Comparison of ENCODE assay signal across 17 mouse cellular contexts in genomic region chr17:66503466-66503865, GRCm38 (mm10). TPM values are rescaled to one million over a fixed set of nuclear protein-coding genes. Genes with fewer than 3 reads are reported as not detected.
DNase-seq lines count a peak whose midpoint lies in the region; ATAC-seq lines count a peak whose summit lies in the region.
"Had no signal": no experiment of that assay in that cellular context is flagged by ENCODE, and none has a peak within 500 bp of the region (broad histone marks: within the 10 kb centered on the region; RNA-seq: fewer than 3 reads in every experiment).

No protein-coding gene starts in this region.

- ATAC-seq in cerebellum, adult (ENCODE audit: insufficient number of reproducible peaks, low FRiP score, low TSS enrichment) = no peak
- no peak for ATAC-seq in heart, embryonic 13.5 days (ENCODE audit: extremely low read depth, insufficient number of reproducible peaks, low FRiP score, low TSS enrichment)
- ATAC-seq in midbrain, embryonic 14.5 days (ENCODE audit: low FRiP score, low TSS enrichment) = no peak

- H3K36me3 ChIP-seq in heart, embryonic 13.5 days = peaks cover 75% of the 10 kb centered on the region
- peaks cover 53% of the 10 kb centered on the region for H3K36me3 ChIP-seq in midbrain, embryonic 14.5 days (ENCODE audit: control insufficient read depth, insufficient read depth, low read length)
- H3K36me3 ChIP-seq in midbrain, embryonic 10.5 days = peaks cover 80% of the 10 kb centered on the region

- H3K27me3 ChIP-seq in heart, embryonic 13.5 days (replicated peaks) = no peaks in the 10 kb centered on the region
- no peaks in the 10 kb centered on the region for H3K27me3 ChIP-seq in midbrain, embryonic 14.5 days (ENCODE audit: control insufficient read depth, insufficient read depth, low read length)
- H3K27me3 ChIP-seq in midbrain, embryonic 10.5 days (ENCODE audit: low read depth, poor library complexity, severe bottlenecking) = no peaks in the 10 kb centered on the region
- H3K27me3 ChIP-seq: embryonic facial prominence, embryonic 15.5 days; forebrain, embryonic 12.5 days; hindbrain, embryonic 15.5 days; limb, embryonic 15.5 days had no signal

- H3K4me1 ChIP-seq in heart, embryonic 13.5 days = peaks cover 35% of the 10 kb centered on the region
- H3K4me1 ChIP-seq in midbrain, embryonic 14.5 days (ENCODE audit: control insufficient read depth, insufficient read depth, low read length) = no peaks in the 10 kb centered on the region
- no peaks in the 10 kb centered on the region for H3K4me1 ChIP-seq in midbrain, embryonic 10.5 days
- H3K4me1 ChIP-seq: forebrain, embryonic 12.5 days; limb, embryonic 15.5 days had no signal

- H3K4me3 ChIP-seq in heart, embryonic 13.5 days = no peak overlapping the region
- H3K4me3 ChIP-seq in midbrain, embryonic 14.5 days (replicated peaks; ENCODE audit: low read depth, low read length) = no peak overlapping the region
- no peak overlapping the region for H3K4me3 ChIP-seq in midbrain, embryonic 10.5 days
- H3K4me3 ChIP-seq: embryonic facial prominence, embryonic 15.5 days; forebrain, embryonic 12.5 days; hindbrain, embryonic 15.5 days; limb, embryonic 15.5 days had no signal

- H3K27ac ChIP-seq in heart, embryonic 13.5 days (replicated peaks) = peak overlapping the region; percentile 28; the same call in 1 of the 2 replicates
- H3K27ac ChIP-seq in midbrain, embryonic 14.5 days (replicated peaks; ENCODE audit: low read depth, low read length) = no peak overlapping the region
- H3K27ac ChIP-seq in midbrain, embryonic 10.5 days (replicated peaks) = no peak overlapping the region
- H3K27ac ChIP-seq: embryonic facial prominence, embryonic 15.5 days; forebrain, embryonic 12.5 days; hindbrain, embryonic 15.5 days; limb, embryonic 15.5 days had no signal

- 75% methylated on average over 9 of the region's 9 CpGs for WGBS in heart, embryonic 13.5 days
- 85% methylated on average over 9 of the region's 9 CpGs for WGBS in midbrain, embryonic 14.5 days
- WGBS in midbrain, embryonic 10.5 days = 91% methylated on average over 9 of the region's 9 CpGs

- H3K9ac ChIP-seq in heart, embryonic 13.5 days = no peak overlapping the region
- H3K9ac ChIP-seq in midbrain, embryonic 14.5 days (replicated peaks; ENCODE audit: low read length) = no peak overlapping the region
- H3K9ac ChIP-seq: embryonic facial prominence, embryonic 15.5 days; forebrain, embryonic 12.5 days; hindbrain, embryonic 15.5 days; limb, embryonic 15.5 days had no signal

- H3K4me2 ChIP-seq in heart, embryonic 13.5 days = no peak overlapping the region
- H3K4me2 ChIP-seq in midbrain, embryonic 14.5 days (ENCODE audit: low read length) = no peak overlapping the region
- H3K4me2 ChIP-seq: embryonic facial prominence, embryonic 15.5 days; forebrain, embryonic 12.5 days; hindbrain, embryonic 15.5 days; limb, embryonic 15.5 days had no signal

- H3K9me3 ChIP-seq in heart, embryonic 13.5 days = no peaks in the 10 kb centered on the region
- no peaks in the 10 kb centered on the region for H3K9me3 ChIP-seq in midbrain, embryonic 14.5 days (ENCODE audit: control insufficient read depth, low read length)
- H3K9me3 ChIP-seq in midbrain, embryonic 10.5 days (replicated peaks) = no peaks in the 10 kb centered on the region
- H3K9me3 ChIP-seq: embryonic facial prominence, embryonic 15.5 days; forebrain, embryonic 12.5 days; hindbrain, embryonic 15.5 days; limb, embryonic 15.5 days had no signal

- DNase-seq in cerebellum, postnatal 10 days = peak; percentile 81 to 88
- no peak for DNase-seq in heart, adult 8-10 months (ENCODE audit: low spot score)
- peak; percentile 21 for DNase-seq in midbrain, embryonic 14.5 days
- DNase-seq in midbrain, embryonic 10.5 days (ENCODE audit: low spot score) = no peak
- DNase-seq in heart, postnatal 4 days = peak; percentile 56
- DNase-seq in adrenal gland, postnatal 4 days (ENCODE audit: low spot score in 2 of 2) = no peak
- DNase-seq: adrenal gland, postnatal 25 days; embryo, embryonic 11 days; right cerebral cortex, postnatal 25 days; thymus, postnatal 25 days had no signal

RNA-seq across cellular contexts. Expression of gene Rab12, which starts 16.1 kb away (rescaled TPM):
- polyA plus RNA-seq in heart, embryonic 13.5 days (2015; fragmentation: Nextera tagmentation; extraction: Ambion mirVana) = 45.1 and 45.7 TPM in 2 replicates
- 100 to 1,000 TPM; 219 to 237 (median 230) TPM for total RNA-seq in heart, adult 8-10 months (2022)
- polyA plus RNA-seq in midbrain, embryonic 14.5 days (2014; fragmentation: Nextera tagmentation; extraction: Ambion mirVana) = 83.8 and 91.0 TPM in 2 replicates
- 24.6 and 31.4 TPM in 2 replicates for polyA plus RNA-seq in midbrain, embryonic 10.5 days (2016; fragmentation: Nextera tagmentation; extraction: Ambion mirVana)
- total RNA-seq in heart, postnatal 4 days (2021) = 100 to 1,000 TPM; 113 to 114 TPM
- 100 to 1,000 TPM; 108 to 127 TPM for total RNA-seq in adrenal gland, postnatal 4 days (2021)

RNA-seq across cellular contexts. Expression of gene Mtcl1, which starts 53.9 kb away (rescaled TPM):
- 1.3 and 1.5 TPM in 2 replicates for polyA plus RNA-seq in heart, embryonic 13.5 days (2015; fragmentation: Nextera tagmentation; extraction: Ambion mirVana)
- total RNA-seq in heart, adult 8-10 months (2022) = 1 to 10 TPM; 4.4 to 6.8 (median 5.3) TPM
- polyA plus RNA-seq in midbrain, embryonic 14.5 days (2014; fragmentation: Nextera tagmentation; extraction: Ambion mirVana) = 26.7 and 36.0 TPM in 2 replicates
- polyA plus RNA-seq in midbrain, embryonic 10.5 days (2016; fragmentation: Nextera tagmentation; extraction: Ambion mirVana) = 45.9 and 65.2 TPM in 2 replicates
- total RNA-seq in heart, postnatal 4 days (2021) = 1 to 10 TPM; 4.9 to 5.4 TPM
- total RNA-seq in adrenal gland, postnatal 4 days (2021) = 10 to 100 TPM; 20.5 to 21.7 TPM
- total RNA-seq: megakaryocyte-erythroid progenitor cell, adult 5-6 weeks had no signal

Comparison
In these comparisons a context has a peak if more than half of its experiments do, and no peak if none do; other contexts are left out.
1. DNase-seq: peak in cerebellum, postnatal 10 days (2 of 2), midbrain, embryonic 14.5 days (single experiment) and heart, postnatal 4 days (single experiment); none in heart, adult 8-10 months (single experiment), midbrain, embryonic 10.5 days (single experiment) and adrenal gland, postnatal 4 days (0 of 2).